Mouse (Mus musculus) kidney, adult 2 months (tissue): ENCODE measurements around the gene Dhx33.

Experiments used
- CTCF ChIP-seq: fragments of 200-500 bp; conservative IDR thresholded peaks from 2 replicates; pipeline ENCODE4 v1.5.1; 2011; ENCODE audit warnings: low read depth, mild to moderate bottlenecking, control low read depth, low read length, moderate library complexity, mixed read lengths; ENCODE audit not compliant: insufficient read depth, insufficient read length
- POLR2A ChIP-seq: fragments of 200-500 bp; IDR thresholded peaks from one replicate; pipeline ENCODE4 v1.6.1; 2011; ENCODE audit warnings: low read depth, low read length, control low read depth

- no peak for TF ChIP-seq POLR2A
- no peak for TF ChIP-seq CTCF
Observed at GRCm38 (mm10) chr11:71007026-71007425, 2.8 kb upstream of the Dhx33 start.
